Mouse (Mus musculus) neutrophil, adult 5-6 weeks (primary cell): ENCODE measurements around the gene Lama2. TPM values are rescaled to one million over a fixed set of nuclear protein-coding genes. Genes with fewer than 3 reads are reported as not detected.

Experiments
- ATAC-seq: fragments of 151-379, 151-347 bp; 2 replicates; pipeline ENCODE4 v1.8.0; 2017; ENCODE audit warnings: mild to moderate bottlenecking, moderate TSS enrichment; ENCODE audit not compliant: insufficient number of reproducible peaks, poor library complexity, low FRiP score, severe bottlenecking; ENCODE audit errors: extremely low read depth
- total RNA-seq: library from RNA; stranded (forward); fragments of 200-1000 nt; gene quantifications from 2 replicates; pipeline ENCODE4 v1.2.3, GENCODE M21; 2017

Lama2 gene
- total RNA-seq: not detected in 2 replicates

DNA sequence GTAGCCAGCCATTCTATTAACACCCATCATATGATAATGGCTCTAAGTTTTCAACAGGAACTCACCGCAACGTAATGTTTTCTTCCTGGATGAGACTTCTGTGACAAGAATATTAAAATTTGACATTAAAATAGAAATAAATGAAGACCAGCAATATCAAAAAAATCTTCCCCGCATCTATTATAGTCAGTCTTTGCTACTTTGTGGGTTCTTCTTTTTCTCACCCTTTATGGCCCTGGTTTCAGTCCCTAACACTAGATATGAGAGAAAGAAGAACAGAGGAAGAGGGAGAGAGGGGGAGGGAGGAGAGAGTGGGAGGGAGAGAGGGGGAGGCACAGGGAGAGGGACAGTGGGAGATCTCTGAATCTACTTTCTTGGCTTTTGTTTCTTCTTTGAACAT lies at the start of gene Lama2:
Gene Lama2, minus strand, starts transcription at position 101 of the 400 bp plus-strand sequence.
- no peak for ATAC-seq

- ATAC-seq: no peak
Observed at GRCm38 (mm10) chr10:27664391-27664790, 44.8 kb upstream of the Lama2 start.

- ATAC-seq: no peak
Observed at GRCm38 (mm10) chr10:27663396-27663795, 43.8 kb upstream of the Lama2 start.

DNA sequence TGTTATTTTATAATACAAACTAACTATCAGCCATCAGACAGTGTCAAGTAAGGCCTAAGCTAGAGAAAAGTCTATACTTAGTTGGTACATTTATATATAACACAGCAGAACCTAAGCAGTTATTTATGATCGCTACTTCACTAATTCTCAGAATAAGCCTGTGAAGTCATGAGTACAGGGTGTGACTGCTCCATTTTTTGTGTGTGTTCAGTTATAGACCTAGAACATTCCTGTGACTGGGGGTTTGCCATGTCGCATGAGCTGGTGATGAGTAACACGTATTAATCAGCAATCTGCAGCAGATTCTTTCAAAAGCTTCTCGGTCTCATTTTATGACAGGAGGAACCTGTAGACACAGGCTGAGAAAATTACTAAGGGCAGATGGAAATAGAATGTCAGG lies 34.6 kb upstream of the Lama2 start:
- ATAC-seq: no peak

GRCm38 (mm10) chr10:27652694-27653335 lies 33.3 kb upstream of the Lama2 start:
- ATAC-seq: no peak

DNA sequence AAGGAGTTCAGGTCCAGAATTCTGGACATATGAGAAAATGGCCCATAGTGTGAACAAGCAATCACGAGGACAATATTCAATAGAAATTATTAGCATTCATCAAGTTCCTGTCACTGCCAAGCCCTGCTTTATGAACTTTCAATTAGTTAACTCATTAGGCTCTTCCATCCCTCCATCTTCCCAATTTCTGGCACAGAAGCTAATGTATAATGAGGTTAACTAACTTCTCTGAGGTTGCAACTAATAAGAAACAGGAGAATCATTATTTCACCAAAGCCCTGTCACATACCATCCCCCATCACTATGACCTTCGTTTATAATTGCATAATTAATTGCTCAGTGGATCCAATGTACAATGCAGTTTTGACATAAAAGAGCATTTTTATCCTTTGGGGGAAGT lies 16.2 kb upstream of the Lama2 start:
- no peak for ATAC-seq

DNA sequence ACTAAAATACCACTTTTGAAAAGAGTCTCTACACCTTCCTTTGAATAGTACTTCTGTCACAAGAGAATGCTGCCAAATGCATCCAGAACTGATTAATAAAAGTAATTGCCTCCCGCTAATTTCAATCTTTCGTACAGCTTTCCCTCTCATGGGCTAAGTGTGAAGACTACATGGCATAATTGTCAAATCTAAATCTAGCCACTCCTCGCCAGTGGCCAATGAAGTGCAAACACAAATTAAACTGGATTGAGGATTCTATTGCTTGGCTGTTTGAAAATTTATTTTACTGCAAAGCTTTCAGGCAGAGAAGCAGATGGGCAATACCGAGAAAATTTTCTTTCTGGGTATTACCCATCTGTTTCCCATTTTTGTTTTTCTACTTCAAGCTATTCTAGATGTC lies 11.4 kb upstream of the Lama2 start:
- no peak for ATAC-seq

- ATAC-seq: no peak
Observed at GRCm38 (mm10) chr10:27621697-27622449, 2.3 kb upstream of the Lama2 start.

- no peak for ATAC-seq
Observed at GRCm38 (mm10) chr10:27617522-27618020, 2.0 kb downstream of the Lama2 start.

- no peak for ATAC-seq
Observed at GRCm38 (mm10) chr10:27616641-27617415, 2.7 kb downstream of the Lama2 start.

DNA sequence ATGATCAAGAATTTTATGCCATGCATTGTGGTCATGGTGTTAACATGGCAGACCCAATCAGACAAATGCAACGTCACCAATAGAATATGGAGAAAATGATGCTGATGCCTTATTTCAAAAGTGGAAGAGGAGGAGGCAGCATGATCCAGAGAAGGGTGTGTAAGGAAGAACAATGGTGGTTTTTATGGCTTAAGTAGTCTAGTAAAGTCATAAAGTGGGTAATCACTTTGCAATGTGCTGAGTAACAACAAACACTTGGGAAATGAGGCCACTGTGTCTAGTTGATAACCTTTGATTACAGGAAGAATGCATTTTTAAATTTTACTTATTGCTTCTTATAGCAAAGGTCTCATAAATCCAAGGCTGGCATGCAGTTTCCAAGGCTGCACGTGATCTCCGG lies 23.9 kb downstream of the Lama2 start:
- ATAC-seq: no peak

DNA sequence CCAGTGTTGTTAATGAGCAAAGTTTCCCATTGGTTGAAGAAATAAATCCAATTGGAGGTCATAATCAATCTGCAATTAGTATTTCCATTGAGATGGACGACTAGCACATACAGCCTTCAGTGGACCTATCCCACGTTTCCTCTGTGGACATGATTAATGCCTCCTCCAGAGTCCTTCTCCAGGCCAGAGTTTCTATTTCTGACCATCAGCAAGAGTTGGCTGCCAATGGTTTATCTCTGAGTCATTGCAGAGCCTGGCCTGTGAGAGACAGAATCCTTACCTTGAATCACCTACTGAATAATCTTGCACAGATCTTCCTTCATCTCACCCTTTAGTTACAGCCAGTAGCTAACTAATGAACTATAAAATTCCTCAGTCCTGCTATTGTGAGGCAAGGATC lies 86.3 kb downstream of the Lama2 start:
- ATAC-seq: no peak

GRCm38 (mm10) chr10:27508847-27509459 lies 110.6 kb downstream of the Lama2 start:
- no peak for ATAC-seq

GRCm38 (mm10) chr10:27500863-27501262 lies 118.7 kb downstream of the Lama2 start:
- no peak for ATAC-seq

DNA sequence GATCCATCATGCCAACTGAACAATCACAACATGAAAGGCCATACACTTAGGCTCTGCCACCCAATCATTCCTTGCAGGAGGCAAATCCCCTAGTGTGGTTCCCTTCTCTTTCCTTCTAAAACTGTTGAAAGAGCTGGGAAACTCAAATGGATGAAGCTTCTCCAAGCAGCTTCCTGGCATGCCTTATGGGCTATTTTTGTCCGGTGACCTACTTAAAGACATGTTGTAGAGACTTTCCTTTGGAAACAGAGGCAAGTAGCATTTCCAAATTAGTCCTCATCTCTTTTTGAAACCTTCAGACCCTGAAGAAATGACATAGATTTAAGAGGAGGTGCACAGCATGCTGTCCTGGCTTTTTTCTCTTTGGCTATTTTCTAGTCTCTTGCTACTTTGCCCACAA lies 131.1 kb downstream of the Lama2 start:
- no peak for ATAC-seq

GRCm38 (mm10) chr10:27484041-27484440 lies 135.5 kb downstream of the Lama2 start:
- no peak for ATAC-seq

DNA sequence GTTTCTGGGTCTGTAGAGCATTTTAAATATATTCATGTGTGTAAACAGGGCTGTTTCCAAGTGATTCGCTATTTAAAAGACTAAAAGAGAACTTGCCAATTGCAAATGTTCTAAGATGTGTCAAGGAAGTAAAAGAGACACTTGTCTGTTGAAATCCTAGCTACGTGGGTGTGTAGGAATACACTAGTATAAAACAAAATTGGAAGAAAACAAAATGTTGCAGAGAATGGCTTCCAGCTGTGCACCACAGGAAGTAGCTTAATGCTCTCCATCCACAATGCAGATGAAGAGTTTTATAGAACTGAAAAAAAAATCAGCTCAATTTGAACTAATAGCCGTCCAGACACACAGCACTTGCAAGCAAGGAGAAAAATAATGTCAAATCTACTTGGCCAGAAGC lies 144.0 kb downstream of the Lama2 start:
- no peak for ATAC-seq

DNA sequence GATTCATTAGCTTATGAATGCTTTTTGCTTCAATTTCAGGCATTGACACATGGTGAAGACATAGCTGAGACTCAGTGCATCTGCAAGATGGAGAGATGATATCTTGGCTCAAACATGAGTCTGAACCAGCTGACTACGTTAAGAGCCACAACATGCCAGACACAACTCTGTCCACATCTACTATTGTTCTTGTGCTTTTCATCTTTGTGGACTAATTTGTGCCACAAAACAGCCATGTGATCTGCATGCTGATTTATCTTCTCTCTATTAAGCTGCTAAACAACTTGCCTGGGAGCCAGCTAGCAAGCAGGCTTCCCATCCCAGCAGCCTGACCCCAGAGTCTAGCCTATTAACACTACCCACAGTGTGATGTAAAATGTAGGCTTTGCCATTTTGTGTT lies 151.3 kb downstream of the Lama2 start:
- no peak for ATAC-seq
